Mouse (Mus musculus) midbrain, embryonic 14.5 days (tissue): ENCODE results near the gene Fcna. TPM values are rescaled to one million over a fixed set of nuclear protein-coding genes. Genes with fewer than 3 reads are reported as not detected.
A peak's percentile ranks its signal among the peaks of the same experiment; 100 is the strongest.

Experiments
- ATAC-seq: fragments of 200-750 bp; cut with Nextera tagmentation; 2 replicates; pipeline ENCODE4 v1.8.0; 2017; ENCODE audit warnings: moderate number of reproducible peaks, moderate library complexity; ENCODE audit not compliant: low FRiP score, low TSS enrichment
- DNase-seq: peaks from one replicate; pipeline ENCODE4 v3.0.0-alpha.2; 2015
- H3K27ac ChIP-seq: fragments of 300-500 bp; sonication (generic); replicated peaks from 2 replicates; pipeline ENCODE4 v1.5.1; 2014; ENCODE audit warnings: mild to moderate bottlenecking, low read depth, low read length, moderate library complexity
- H3K27me3 ChIP-seq: fragments of 300-500 bp; sonication (generic); 2 replicates; pipeline ENCODE4 v1.6.1; 2014; ENCODE audit warnings: low read length, control low read depth, mixed read lengths; ENCODE audit not compliant: control insufficient read depth, insufficient read depth
- H3K36me3 ChIP-seq: fragments of 300-500 bp; sonication (generic); 2 replicates; pipeline ENCODE4 v1.6.1; 2014; ENCODE audit warnings: low read length, control low read depth; ENCODE audit not compliant: control insufficient read depth, insufficient read depth
- H3K4me1 ChIP-seq: fragments of 300-500 bp; sonication (generic); 2 replicates; pipeline ENCODE4 v1.6.1; 2014; ENCODE audit warnings: mild to moderate bottlenecking, antibody characterized with exemption, low read length, control low read depth; ENCODE audit not compliant: control insufficient read depth, insufficient read depth
- H3K4me2 ChIP-seq: fragments of 300-500 bp; sonication (generic); 2 replicates; pipeline ENCODE4 v1.6.1; 2014; ENCODE audit warnings: mild to moderate bottlenecking, low read length, moderate library complexity
- H3K4me3 ChIP-seq: fragments of 300-500 bp; sonication (generic); replicated peaks from 2 replicates; pipeline ENCODE4 v1.5.1; 2014; ENCODE audit warnings: low read depth, low read length
- H3K9ac ChIP-seq: fragments of 300-500 bp; sonication (generic); replicated peaks from 2 replicates; pipeline ENCODE4 v1.6.1; 2014; ENCODE audit warnings: mild to moderate bottlenecking, low read length, moderate library complexity
- H3K9me3 ChIP-seq: fragments of 300-500 bp; sonication (generic); 2 replicates; pipeline ENCODE4 v1.6.1; 2016; ENCODE audit warnings: low read length, control low read depth, mixed read lengths; ENCODE audit not compliant: control insufficient read depth
- WGBS: fragments of 180-500 bp; shearing (Covaris S2); extraction: QIAGEN DNeasy Blood & Tissue Kit; methylation state at CpG from one replicate; pipeline ENCODE4 v1.1.7; 2014; 5-methylcytosine and 5-hydroxymethylcytosine counted together
- polyA plus RNA-seq: library from polyadenylated mRNA; unstranded; fragments of >200 nt; fragmentation: Nextera tagmentation; extraction: Ambion mirVana; gene quantifications from 2 replicates; pipeline ENCODE4 v1.2.1, GENCODE M21; 2014

Fcna gene
- 2.8 TPM in 1 of 2 replicates, not detected in the other for polyA plus RNA-seq

- no peak within 1 kb of the TSS for H3K27ac ChIP-seq
- ATAC-seq (no peak), DNase-seq (no peak)
- no peak within 1 kb of the TSS for H3K9ac ChIP-seq
- no peak within 1 kb of the TSS for H3K4me2 ChIP-seq
- no peaks in the 10 kb centered on the region for H3K36me3 ChIP-seq
- WGBS: 82% methylated on average over 6 of the region's 6 CpGs
- H3K27me3 ChIP-seq: no peaks in the 10 kb centered on the region
- no peaks in the 10 kb centered on the region for H3K9me3 ChIP-seq
- H3K4me1 ChIP-seq: no peaks in the 10 kb centered on the region
- no peak within 1 kb of the TSS for H3K4me3 ChIP-seq
Observed at GRCm38 (mm10) chr2:25627811-25628210, at the start of gene Fcna. Gene Fcna, minus strand, starts transcription at chr2:25628030.

- H3K4me2 ChIP-seq: no peak within 1 kb of the TSS
- H3K36me3 ChIP-seq: no peaks in the 10 kb centered on the region
- H3K4me3 ChIP-seq: no peak within 1 kb of the TSS
- H3K27me3 ChIP-seq: no peaks in the 10 kb centered on the region
- DNase-seq (no peak), ATAC-seq (no peak)
- H3K27ac ChIP-seq: no peak within 1 kb of the TSS
- H3K9ac ChIP-seq: no peak within 1 kb of the TSS
- no peaks in the 10 kb centered on the region for H3K9me3 ChIP-seq
- WGBS: 89% methylated on average over 3 of the region's 3 CpGs
- H3K4me1 ChIP-seq: no peaks in the 10 kb centered on the region
Observed at GRCm38 (mm10) chr2:25676486-25676885, 48.7 kb upstream of the Fcna start, which contains the start of gene Lcn6. Gene Lcn6, plus strand, starts transcription at chr2:25676786.

GRCm38 (mm10) chr2:25666516-25666915 lies 38.7 kb upstream of the Fcna start:
- ATAC-seq (no peak), DNase-seq (no peak)
- Histone ChIP-seq H3K4me2 (no peak overlapping the region), H3K9ac (no peak overlapping the region), H3K4me3 (no peak overlapping the region), H3K9me3 (no peaks in the 10 kb centered on the region), H3K36me3 (no peaks in the 10 kb centered on the region), H3K4me1 (no peaks in the 10 kb centered on the region), H3K27me3 (no peaks in the 10 kb centered on the region), H3K27ac (no peak overlapping the region)
- 73% methylated on average over 1 of the region's 1 CpGs for WGBS

GRCm38 (mm10) chr2:25664125-25664524 lies 36.3 kb upstream of the Fcna start:
- no peaks in the 10 kb centered on the region for H3K4me1 ChIP-seq
- 90% methylated on average over 5 of the region's 5 CpGs for WGBS

GRCm38 (mm10) chr2:25663511-25663910 lies 35.7 kb upstream of the Fcna start:
- H3K36me3 ChIP-seq: no peaks in the 10 kb centered on the region
- DNase-seq: peak; percentile 59
- no peaks in the 10 kb centered on the region for H3K27me3 ChIP-seq
- H3K4me1 ChIP-seq: no peaks in the 10 kb centered on the region
- WGBS: 73% methylated on average over 1 of the region's 1 CpGs
- no peak overlapping the region for H3K4me3 ChIP-seq
- H3K27ac ChIP-seq: no peak overlapping the region
- ATAC-seq: no peak
- H3K9ac ChIP-seq: no peak overlapping the region
- H3K4me2 ChIP-seq: no peak overlapping the region
- H3K9me3 ChIP-seq: no peaks in the 10 kb centered on the region

More at GRCm38 (mm10) chr2:25664125-25664524, 36.3 kb upstream of the Fcna start:
- no peak overlapping the region for H3K9ac ChIP-seq
- H3K36me3 ChIP-seq: no peaks in the 10 kb centered on the region
- DNase-seq (no peak), ATAC-seq (no peak)
- no peak overlapping the region for H3K4me3 ChIP-seq
- H3K9me3 ChIP-seq: no peaks in the 10 kb centered on the region
- H3K4me2 ChIP-seq: no peak overlapping the region
- H3K27me3 ChIP-seq: no peaks in the 10 kb centered on the region
- H3K27ac ChIP-seq: no peak overlapping the region

- Histone ChIP-seq H3K4me2 (no peak overlapping the region), H3K9ac (no peak overlapping the region), H3K27ac (no peak overlapping the region), H3K4me1 (no peaks in the 10 kb centered on the region), H3K4me3 (no peak overlapping the region), H3K27me3 (no peaks in the 10 kb centered on the region), H3K9me3 (no peaks in the 10 kb centered on the region), H3K36me3 (no peaks in the 10 kb centered on the region)
- DNase-seq: no peak
- 89% methylated on average over 6 of the region's 6 CpGs for WGBS
- ATAC-seq: no peak
Observed at GRCm38 (mm10) chr2:25661245-25661970, 33.6 kb upstream of the Fcna start.

GRCm38 (mm10) chr2:25660279-25660678 lies 32.4 kb upstream of the Fcna start:
- Histone ChIP-seq H3K4me1 (no peaks in the 10 kb centered on the region), H3K9me3 (no peaks in the 10 kb centered on the region), H3K27me3 (no peaks in the 10 kb centered on the region), H3K27ac (no peak overlapping the region), H3K36me3 (no peaks in the 10 kb centered on the region), H3K4me3 (no peak overlapping the region), H3K4me2 (no peak overlapping the region), H3K9ac (no peak overlapping the region)
- WGBS: 93% methylated on average over 8 of the region's 8 CpGs
- DNase-seq (no peak), ATAC-seq (no peak)

GRCm38 (mm10) chr2:25657652-25658051 lies 29.8 kb upstream of the Fcna start, which contains the start of gene Lcn5:
Gene Lcn5, plus strand, starts transcription at chr2:25657952.
- no peak for DNase-seq
- ATAC-seq: no peak

GRCm38 (mm10) chr2:25657246-25657645 lies 29.4 kb upstream of the Fcna start:
- ATAC-seq: no peak
- Histone ChIP-seq H3K4me3 (no peak overlapping the region), H3K9me3 (no peaks in the 10 kb centered on the region), H3K27ac (no peak overlapping the region), H3K36me3 (no peaks in the 10 kb centered on the region), H3K4me2 (no peak overlapping the region), H3K9ac (no peak overlapping the region), H3K4me1 (no peaks in the 10 kb centered on the region), H3K27me3 (no peaks in the 10 kb centered on the region)
- no peak for DNase-seq
- 81% methylated on average over 4 of the region's 4 CpGs for WGBS

More at GRCm38 (mm10) chr2:25657652-25658051, 29.8 kb upstream of the Fcna start, which contains the start of gene Lcn5:
- no peak within 1 kb of the TSS for H3K27ac ChIP-seq
- H3K27me3 ChIP-seq: no peaks in the 10 kb centered on the region
- no peak within 1 kb of the TSS for H3K4me3 ChIP-seq
- no peaks in the 10 kb centered on the region for H3K4me1 ChIP-seq
- no peaks in the 10 kb centered on the region for H3K9me3 ChIP-seq
- no peak within 1 kb of the TSS for H3K9ac ChIP-seq
- no peak within 1 kb of the TSS for H3K4me2 ChIP-seq
- no peaks in the 10 kb centered on the region for H3K36me3 ChIP-seq
